Mouse (Mus musculus) left cerebral cortex, postnatal 14 days (tissue): ENCODE measurements around the gene Clnk. TPM values are rescaled to one million over a fixed set of nuclear protein-coding genes. Genes with fewer than 3 reads are reported as not detected.
"Not testable (repeated sequence)": the region's sequence is repeated elsewhere in the genome, so short reads cannot be mapped to it uniquely, and the experiment has no call there.

Experiments used
- DNase-seq, 2 experiments: peaks; one replicate each; pipeline ENCODE4 v3.0.0; 2021 to 2022; ENCODE audit warnings: low spot score in 2 of 2, mixed read lengths in 1 of 2
- intact Hi-C: fragments of 180-260 bp; cut with DNase I; formaldehyde crosslinking; loops from one replicate; pipeline ENCODE4 v1.15.1; 2025
- long read RNA-seq, 2 experiments: library from polyadenylated mRNA; stranded (forward); transcript quantifications; one replicate each; pipeline ENCODE4 v2.0.0; 2021
- total RNA-seq, 2 experiments: library from RNA; stranded (reverse); gene quantifications; 2 replicates each; pipeline ENCODE4 v1.2.3; 2021

Gene Clnk
- total RNA-seq, result under 1 TPM; 0.40 to 0.51 TPM
- long read RNA-seq, experiment 1, partial matches to known transcripts, result 0 of 4 reads
- long read RNA-seq, experiment 1, other reads (novel, unspliced or antisense), result 4 of 4 reads
- long read RNA-seq, experiment 2, partial matches to known transcripts, result 0 of 4 reads
- long read RNA-seq, experiment 2, other reads (novel, unspliced or antisense), result 4 of 4 reads

DNA sequence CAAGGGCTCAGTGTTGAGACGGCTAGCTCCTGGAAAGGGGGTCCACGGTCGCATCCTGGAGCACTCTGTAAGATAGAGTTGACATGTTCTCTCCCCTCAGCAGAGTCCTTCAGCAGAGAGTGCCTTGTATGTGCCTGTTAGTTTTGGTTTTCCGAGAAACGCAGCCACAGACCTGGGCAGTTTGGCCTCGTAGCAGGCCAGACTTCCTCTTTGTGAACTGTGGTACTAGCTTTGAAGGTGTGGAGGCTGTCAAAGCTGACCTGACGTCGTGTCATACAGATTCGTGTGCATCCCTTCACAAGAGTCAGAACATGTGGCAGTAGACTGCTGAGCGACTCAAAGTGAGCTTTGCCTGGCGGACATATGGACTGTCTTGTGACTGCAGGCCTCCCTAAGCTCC lies at the start of gene Clnk:
Gene Clnk (minus strand): TSS at position 191 of the 400 bp plus-strand sequence.
- intact Hi-C loops, result no loop called here
- no peak for DNase-seq

DNA sequence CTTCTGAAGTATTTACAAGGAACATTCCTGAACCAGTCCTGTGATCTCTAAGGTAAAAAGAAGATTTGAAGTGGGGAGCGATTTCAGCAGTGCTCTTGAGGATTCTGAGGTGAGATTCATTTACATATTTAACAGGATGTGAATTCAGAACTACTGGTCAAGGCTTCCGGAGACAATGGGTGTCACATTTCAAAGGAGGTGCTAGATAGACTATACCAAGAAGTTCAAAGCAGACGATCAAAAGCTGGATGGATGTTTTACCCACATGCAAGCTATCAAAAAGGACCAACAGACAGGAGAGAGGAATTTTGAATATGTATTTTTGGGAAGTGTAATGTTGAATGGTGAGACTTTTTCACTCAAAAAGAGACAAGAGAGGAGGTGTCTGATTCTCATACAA lies 28.7 kb upstream of the Clnk start:
- DNase-seq, result no peak
- intact Hi-C loops, result no loop called here

DNA sequence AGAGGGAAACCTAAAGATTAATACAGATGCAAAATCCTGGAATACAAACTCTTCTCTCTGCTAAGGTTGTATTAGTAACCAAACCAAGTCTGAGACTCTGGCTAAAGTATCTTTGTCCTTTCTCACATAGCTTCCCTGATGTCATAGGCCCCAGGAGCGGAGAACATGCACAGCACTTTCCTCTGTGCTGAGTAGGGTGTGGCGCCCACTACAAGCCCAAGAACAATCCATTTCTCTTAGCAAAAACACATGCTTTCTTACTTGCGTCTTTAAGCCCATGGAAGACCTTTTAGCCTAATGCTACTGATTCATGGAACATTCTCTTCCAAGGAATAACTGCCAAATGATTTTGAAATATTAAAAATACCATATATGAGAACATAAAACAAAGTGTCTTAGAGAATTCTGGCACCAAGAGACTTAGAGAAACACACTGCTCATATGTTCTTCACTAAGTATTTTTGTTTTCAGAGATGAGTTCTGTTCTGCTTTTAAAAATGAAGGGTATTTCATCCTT lies 28.0 kb upstream of the Clnk start:
- no peak for DNase-seq
- intact Hi-C loops, result no loop called here

DNA sequence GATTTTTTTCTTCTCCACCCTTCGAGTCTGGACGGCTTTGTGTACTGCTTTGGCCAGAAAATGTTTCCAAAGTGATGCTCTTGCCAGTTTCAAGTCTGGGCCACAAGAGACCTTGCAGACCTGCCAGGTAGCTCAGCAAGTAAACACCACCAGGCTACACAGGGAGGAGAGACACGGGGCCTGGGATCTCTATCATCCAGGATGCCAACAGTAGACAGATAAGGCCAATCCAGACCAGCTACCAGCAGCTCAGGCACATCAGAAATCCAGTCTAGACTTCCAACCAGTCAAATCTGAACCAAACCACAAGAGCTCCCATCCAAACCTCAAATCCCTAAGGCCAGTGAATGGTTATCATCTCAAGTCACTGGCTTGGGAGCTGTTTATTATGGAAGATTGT lies 26.3 kb upstream of the Clnk start:
- intact Hi-C loops, result no loop called here
- DNase-seq, result no peak

DNA sequence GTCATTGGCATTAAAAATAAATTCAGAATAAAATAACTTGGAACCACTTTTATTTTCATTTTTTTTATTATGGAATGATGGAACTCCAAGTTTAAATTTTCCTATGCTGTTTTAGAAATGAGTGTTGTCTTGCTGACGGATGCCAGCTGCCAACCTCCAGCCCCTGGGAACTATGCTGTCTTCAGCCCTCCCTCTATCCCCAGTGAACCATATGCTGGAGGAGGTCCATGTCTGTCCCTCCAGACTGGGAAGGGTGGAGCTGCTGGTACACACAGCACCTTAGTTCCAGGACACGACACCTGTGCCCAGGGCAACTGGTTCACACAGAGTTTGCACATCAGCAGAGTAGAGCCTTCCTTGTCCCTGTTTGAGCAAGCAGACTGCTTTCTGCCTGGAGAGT lies 22.4 kb upstream of the Clnk start:
- no peak for DNase-seq
- intact Hi-C loops, result no loop called here

DNA sequence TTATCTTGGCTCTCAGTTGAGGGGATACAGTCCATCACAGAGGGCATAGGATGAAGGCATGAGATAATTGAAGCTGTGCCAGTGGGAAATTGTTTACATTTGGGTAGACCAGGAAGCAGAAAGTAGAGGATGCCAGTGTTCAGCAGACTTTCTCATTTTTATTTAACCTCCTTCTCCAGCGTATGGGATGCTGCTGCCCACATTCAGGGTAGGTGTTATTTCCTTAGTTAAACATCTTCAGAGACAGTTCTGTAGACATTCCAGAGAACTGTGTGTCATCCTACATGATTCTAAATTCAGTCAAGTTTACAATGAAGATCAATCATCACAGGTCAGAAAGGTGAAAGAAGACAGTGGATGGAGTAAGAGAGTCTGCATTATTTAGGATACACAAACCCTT lies 12.0 kb upstream of the Clnk start:
- DNase-seq, result no peak
- intact Hi-C loops, result no loop called here

DNA sequence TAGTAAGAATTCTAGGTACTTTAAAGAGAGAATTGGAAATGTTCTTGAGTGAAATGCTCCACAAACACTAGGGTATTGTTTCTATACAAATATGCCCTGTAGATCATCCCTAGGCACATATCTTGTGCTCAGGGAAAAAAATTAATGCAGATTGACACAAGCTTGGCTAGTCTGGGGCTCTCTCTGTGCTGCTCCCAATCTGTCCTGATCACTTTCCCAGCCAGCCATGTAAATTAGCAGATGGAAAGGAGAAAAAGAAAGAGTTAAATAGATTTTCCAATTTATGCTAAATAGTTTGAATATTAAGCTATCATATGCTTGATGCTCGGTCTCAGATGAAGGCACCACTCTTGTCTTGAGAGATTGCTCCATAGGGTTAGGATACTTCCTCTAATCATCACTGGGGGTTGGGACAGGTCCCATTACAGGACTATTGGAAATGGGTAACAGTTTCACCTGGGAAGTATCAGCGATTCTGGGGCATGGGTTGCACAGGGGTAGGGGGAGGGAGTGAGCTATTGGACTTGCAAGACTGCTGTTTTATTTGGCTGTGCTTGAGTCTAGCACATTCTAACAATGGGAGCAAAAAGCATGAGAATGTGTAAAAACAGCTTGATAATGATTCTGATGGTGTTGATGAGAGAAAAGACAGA lies 10.1 kb upstream of the Clnk start:
- intact Hi-C loops, result no loop called here

DNA sequence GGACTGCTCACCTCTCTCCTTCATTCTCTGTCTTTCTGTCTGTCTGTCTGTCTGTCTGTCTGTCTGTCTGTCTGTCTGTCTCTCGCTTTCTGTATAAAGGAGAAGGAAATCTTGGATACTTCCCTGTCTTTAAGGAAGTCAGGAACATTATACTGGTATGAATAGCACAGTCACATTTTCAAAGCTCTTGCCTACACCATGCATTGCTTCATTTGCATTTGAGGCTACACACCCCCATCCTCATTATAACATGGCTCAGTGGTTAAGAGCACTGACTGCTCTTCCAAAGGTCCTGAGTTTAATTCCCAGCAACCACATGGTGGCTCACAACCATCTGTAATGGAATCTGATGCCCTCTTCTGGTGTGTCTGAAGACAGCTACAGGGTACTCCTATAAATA lies 6.0 kb upstream of the Clnk start:
- intact Hi-C loops, result loop anchor here (5.0 kb wide), 1 partner anchor 760 kb away; no protein-coding TSS in a partner anchor

More for the DNA sequence above, 10.1 kb upstream of the Clnk start:
- DNase-seq, result no peak

DNA sequence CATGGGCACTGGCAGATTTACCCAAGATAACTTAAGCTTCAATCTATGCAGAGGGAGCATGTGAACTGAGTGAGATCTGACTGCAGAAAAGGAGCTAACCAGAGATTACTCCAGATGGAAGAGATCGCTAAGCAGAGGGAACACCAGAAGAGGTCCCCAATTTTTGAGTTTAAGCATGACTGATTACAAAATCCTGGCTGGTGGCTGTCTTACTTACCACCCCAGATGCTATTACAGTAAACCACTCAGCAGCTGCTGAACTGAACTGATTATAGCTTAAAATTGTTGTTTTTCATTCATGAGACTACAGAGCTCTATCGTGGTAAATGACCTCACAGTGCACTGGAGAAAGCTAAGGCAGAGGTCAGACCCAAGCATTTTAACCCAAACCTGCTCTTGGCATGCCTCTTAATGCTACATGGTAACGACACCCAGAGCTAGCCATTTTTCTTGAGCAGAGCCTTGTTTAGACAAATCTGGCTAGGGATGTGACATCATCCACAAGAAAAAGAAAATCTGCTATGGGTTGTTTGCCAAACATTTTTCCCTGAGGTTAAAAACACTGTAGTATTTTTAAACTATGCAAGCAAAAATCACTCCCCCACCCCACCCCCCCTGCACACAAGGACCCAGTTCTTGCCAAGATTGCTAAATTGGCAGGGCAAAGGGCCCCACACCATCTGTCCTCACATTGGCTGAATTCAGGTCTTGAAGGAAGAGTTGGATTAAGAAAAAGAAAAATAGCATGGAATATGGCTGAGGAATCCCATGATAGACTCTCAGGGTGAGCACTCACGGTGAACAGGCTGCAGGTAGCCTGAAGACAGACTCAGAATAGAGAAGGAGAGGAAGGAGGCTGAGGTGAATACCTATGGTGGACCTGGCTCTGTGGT lies 5.4 kb upstream of the Clnk start:
- DNase-seq, result peak in 1 of 2 experiments; percentile 41
- intact Hi-C loops, result loop anchor here (5.0 kb wide), 1 partner anchor 760 kb away; no protein-coding TSS in a partner anchor

More for the DNA sequence above, 6.0 kb upstream of the Clnk start:
- not testable (repeated sequence) for DNase-seq

DNA sequence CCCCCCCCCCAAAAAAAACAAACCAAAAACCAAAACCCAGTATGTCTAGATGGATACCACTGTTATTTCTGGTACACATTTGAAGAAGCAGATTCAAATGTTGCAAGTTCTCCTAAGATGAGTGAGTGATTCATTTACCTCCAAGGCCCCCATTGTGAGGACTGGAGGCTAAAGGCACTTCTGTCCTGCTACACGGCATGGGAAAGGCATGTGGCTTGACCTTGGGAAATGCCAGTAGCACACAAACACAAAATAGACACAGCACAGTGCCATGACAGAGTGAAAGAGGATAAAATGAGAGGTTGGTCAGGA lies 4.8 kb upstream of the Clnk start:
- DNase-seq, result no peak
- intact Hi-C loops, result loop anchor here (5.0 kb wide), 1 partner anchor 761 kb away; no protein-coding TSS in a partner anchor

DNA sequence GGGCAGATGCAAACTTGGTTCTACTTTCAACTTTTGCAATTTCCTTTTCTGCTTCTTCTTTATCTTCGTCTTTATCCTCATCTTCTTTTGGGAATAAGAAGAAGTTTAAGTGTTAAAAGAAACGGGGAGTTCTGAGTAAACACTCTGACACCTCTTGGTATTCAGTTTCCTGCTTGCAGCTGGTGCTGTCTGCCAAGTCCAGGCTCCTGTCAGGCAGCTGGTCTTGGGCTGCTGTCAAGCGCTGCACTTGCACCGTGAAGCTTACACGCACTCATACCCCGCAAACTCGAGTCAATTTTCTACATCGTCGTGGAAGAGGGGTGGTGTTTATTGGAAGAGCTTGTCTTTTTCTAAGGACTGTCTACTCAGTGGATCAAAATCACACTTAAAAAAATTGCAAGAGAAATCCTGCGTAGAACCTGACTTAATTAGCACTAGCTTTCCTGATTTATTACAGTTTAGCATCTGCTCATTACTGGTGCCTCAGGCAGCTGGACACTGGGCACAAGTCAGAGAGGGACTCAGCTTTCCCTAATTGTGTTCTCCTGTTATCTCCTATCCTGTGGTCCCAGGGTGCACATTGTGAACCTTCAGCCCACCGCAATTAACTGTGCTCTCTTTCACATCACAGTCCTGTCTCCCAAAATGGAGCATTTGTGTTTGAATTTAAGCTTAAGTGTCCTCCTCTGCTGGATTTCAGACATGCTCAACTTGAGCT lies 3.5 kb upstream of the Clnk start:
- peak; percentile 22 to 40 for DNase-seq
- intact Hi-C loops, result loop anchor here (5.0 kb wide), 1 partner anchor 762 kb away; no protein-coding TSS in a partner anchor

DNA sequence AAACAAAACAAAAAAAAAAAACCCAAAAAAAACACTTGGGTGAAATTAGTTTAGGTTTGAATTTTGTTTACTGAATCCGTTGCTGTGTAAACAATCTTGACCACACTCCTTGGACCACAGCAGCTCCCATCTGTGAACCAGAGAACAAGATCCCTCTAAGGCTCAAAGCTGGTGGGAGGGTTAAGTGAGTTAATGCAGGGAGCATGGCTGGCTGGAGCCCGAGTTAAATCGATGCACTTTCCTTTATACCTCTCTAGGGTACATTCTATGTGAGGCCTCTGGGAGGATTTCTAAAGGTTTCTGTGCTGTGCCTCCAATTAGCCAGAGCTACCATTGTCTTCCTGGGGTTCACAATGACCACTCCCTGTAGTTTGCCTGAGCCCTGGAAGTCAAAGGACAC lies 1.2 kb downstream of the Clnk start:
- DNase-seq, result no peak
- intact Hi-C loops, result no loop called here

DNA sequence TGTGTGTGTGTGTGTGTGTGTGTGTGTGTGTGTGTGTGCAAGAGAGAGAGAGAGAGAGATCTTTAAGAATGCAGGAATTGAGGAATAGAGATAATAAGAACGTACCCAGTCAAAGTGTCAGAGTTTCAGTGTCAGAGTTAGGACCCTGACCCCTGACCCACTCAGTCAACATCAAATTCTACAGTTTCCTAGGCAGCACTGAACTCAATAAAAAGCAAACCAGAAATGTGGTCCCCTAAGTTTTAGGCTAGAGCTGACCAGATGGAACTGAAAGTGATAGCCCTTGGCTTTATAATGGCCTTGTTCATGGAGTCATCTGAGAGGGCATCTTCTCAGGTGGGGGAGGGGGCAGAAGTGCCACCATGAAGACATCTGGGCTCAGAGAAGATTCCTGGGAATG lies 1.7 kb downstream of the Clnk start:
- intact Hi-C loops, result no loop called here
- DNase-seq, result no peak

DNA sequence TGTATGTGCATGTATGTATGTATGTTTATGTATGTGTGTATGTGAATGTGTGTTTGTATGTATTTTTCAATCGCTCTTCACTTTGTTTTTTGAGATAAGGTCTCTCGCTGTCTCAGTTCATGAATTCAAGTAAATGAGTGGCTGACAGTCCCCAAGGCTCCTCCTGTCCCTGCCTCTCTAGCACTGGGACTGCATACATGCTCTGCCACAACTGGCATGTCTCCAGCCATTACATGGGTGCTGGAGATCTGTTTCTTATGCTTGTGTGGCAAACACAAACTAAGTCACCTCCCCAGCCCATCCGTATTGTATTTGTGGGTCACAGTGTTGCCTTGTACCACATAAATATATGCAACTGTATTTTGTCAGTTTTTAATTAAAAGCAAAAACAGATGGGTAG lies 3.7 kb downstream of the Clnk start:
- no peak for DNase-seq
- intact Hi-C loops, result no loop called here

DNA sequence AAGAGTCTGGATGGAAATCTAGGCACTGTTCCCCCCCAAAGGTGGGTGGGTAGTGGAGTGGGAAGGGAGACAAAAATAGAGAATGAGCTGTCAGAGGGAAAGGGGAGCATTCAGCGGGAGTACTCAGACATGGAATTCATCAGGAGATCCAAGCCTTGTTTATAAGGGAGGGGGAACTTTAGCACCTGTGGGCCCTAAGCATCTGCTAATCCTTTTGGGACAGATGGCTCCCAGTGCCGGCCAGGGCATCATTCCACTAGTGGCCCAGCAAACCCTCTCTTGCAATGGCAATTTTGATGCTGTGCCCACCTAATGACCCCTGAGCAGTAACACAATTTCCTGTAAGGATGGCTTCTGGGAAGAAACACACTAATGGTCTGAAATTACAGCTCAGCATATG lies 5.0 kb downstream of the Clnk start:
- peak; percentile 33 to 42 for DNase-seq
- intact Hi-C loops, result no loop called here

DNA sequence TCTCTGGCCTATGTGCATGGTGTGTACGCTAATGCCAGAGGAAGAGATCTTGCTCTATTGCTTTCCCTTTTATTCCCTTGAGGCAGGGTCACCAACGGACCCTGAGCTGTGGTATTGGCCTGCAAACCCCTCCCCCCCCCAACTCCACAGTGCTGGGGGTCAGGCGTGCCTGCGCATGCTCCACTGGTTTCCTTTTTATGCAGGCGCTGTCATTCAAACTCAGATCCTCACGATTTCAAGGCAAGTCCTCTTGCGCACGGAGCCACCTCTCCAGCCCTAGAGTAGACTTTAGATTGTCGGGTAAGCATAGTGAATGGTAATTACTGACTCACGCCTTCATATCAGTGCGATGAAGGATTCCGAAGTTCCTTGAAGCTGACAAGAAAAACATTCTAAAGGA lies 6.1 kb downstream of the Clnk start:
- intact Hi-C loops, result no loop called here
- DNase-seq, result no peak

DNA sequence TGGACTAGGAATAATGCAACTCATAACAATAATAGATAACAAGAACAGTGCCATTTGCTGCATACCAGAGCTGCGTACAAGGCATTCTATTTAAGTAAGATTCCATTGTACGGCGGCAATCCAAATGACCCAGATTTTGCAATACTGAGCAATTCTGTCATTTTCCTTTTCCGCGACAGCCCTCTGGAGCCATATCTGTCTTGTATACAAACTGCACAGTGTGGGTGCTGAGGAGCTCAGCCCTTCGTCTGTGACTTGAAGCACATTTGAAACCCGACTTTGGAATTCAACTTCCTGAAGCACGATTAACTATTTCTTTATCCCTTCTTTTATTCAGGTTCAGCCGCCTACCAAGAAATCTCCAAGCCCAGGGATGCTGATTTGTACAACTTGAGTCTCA lies 6.6 kb downstream of the Clnk start:
- peak; percentile 30 to 32 for DNase-seq
- intact Hi-C loops, result no loop called here

DNA sequence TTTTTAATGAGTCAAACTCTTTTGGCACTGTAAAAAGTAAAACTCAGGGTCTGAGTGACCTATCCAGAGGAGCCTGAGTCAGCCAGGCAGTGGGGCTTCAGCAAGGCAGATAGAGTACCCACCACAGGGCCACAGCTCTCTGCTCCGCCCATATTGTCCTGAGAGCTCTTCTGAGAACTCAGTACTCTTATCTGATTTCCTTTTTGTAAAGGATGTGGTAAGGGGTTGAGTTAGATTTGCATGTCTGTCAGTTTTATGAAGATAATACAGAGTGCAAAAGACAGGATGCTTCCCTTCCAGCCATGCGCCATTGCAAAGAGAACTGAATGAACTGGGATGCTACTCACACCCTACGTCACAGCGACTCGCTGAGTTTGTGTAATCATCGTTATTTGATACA lies 12.0 kb downstream of the Clnk start:
- intact Hi-C loops, result no loop called here

DNA sequence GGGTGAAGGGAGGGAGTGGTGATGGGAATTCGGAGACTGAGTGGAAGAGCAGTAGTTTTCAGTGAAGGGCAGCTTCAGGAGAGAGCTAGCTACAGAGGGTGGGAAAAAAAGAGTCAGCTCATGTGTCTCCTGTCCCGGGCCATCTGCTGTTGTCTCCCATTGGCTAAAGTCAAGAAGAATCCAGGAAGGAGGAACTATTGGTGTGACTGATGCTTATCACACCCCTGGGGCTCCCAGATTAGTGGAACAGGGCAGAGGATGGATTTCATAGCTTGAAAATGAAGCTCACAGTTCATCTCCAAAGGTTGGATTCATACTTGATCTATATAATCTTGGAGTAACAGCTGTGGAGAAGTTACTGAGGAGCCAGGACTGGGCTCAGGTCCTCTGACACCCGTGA lies 13.6 kb downstream of the Clnk start:
- intact Hi-C loops, result no loop called here
- DNase-seq, result no peak

More for the DNA sequence above, 12.0 kb downstream of the Clnk start:
- no peak for DNase-seq
